Mouse (Mus musculus): ENCODE results near the gene Itgb5. TPM values are rescaled to one million over a fixed set of nuclear protein-coding genes. Genes with fewer than 3 reads are reported as not detected.

Gene Itgb5
- total RNA-seq, 2 experiments from 2014 or later: 35.6 to 37.1 TPM

- intact Hi-C loops (cut with DNase I): loop anchor here (1.0 kb wide), 1 partner anchor 130 kb away; no protein-coding TSS in a partner anchor
- peak; percentile 63 to 77 for DNase-seq (ENCODE audit: low spot score in 2 of 2)
Observed at GRCm38 (mm10) chr16:33950830-33951229, 121.4 kb downstream of the Itgb5 start.

- intact Hi-C loops (cut with DNase I): no loop called here
- DNase-seq (ENCODE audit: low spot score in 2 of 2): no peak
Observed at GRCm38 (mm10) chr16:33953008-33953407, 123.5 kb downstream of the Itgb5 start.

GRCm38 (mm10) chr16:33954793-33955192 lies 125.3 kb downstream of the Itgb5 start:
- no peak for DNase-seq (ENCODE audit: low spot score in 2 of 2)
- intact Hi-C loops (cut with DNase I): no loop called here

- no peak for DNase-seq (ENCODE audit: low spot score in 2 of 2)
- intact Hi-C loops (cut with DNase I): no loop called here
Observed at GRCm38 (mm10) chr16:33963509-33963908, 134.0 kb downstream of the Itgb5 start.

- no peak for DNase-seq (ENCODE audit: low spot score in 2 of 2)
Observed at GRCm38 (mm10) chr16:33965878-33966537, 136.5 kb downstream of the Itgb5 start.

GRCm38 (mm10) chr16:33966538-33967282 lies 137.2 kb downstream of the Itgb5 start, which contains the start of gene Umps:
TSS of gene Umps (minus strand) at chr16:33967038.
- intact Hi-C loops (cut with DNase I): no loop called here
- DNase-seq (ENCODE audit: low spot score in 2 of 2): peak; percentile 81 to 82

More at GRCm38 (mm10) chr16:33965878-33966537, 136.5 kb downstream of the Itgb5 start:
- intact Hi-C loops (cut with DNase I): no loop called here

- DNase-seq (ENCODE audit: low spot score in 2 of 2): no peak
- intact Hi-C loops (cut with DNase I): no loop called here
Observed at GRCm38 (mm10) chr16:33967283-33967640, 137.8 kb downstream of the Itgb5 start.

GRCm38 (mm10) chr16:33979855-33980254 lies 150.4 kb downstream of the Itgb5 start:
- intact Hi-C loops (cut with DNase I): no loop called here
- DNase-seq (ENCODE audit: low spot score in 2 of 2): no peak

GRCm38 (mm10) chr16:33983712-33984111 lies 154.2 kb downstream of the Itgb5 start:
- intact Hi-C loops (cut with DNase I): no loop called here
- DNase-seq (ENCODE audit: low spot score in 2 of 2): no peak

- intact Hi-C loops (cut with DNase I): no loop called here
- DNase-seq (ENCODE audit: low spot score in 2 of 2): no peak
Observed at GRCm38 (mm10) chr16:33985372-33985771, 155.9 kb downstream of the Itgb5 start.

- intact Hi-C loops (cut with DNase I): loop anchor here (2.0 kb wide), 1 partner anchor 166 kb away; no protein-coding TSS in a partner anchor
Observed at GRCm38 (mm10) chr16:33986993-33987392, 157.5 kb downstream of the Itgb5 start.

GRCm38 (mm10) chr16:33988358-33989012 lies 159.0 kb downstream of the Itgb5 start:
- peak; percentile 43 to 44 for DNase-seq (ENCODE audit: low spot score in 2 of 2)

More at GRCm38 (mm10) chr16:33986993-33987392, 157.5 kb downstream of the Itgb5 start:
- DNase-seq (ENCODE audit: low spot score in 2 of 2): no peak

GRCm38 (mm10) chr16:33989106-33989505 lies 159.6 kb downstream of the Itgb5 start:
- intact Hi-C loops (cut with DNase I): no loop called here
- no peak for DNase-seq (ENCODE audit: low spot score in 2 of 2)

More at GRCm38 (mm10) chr16:33988358-33989012, 159.0 kb downstream of the Itgb5 start:
- intact Hi-C loops (cut with DNase I): no loop called here

- no peak for DNase-seq (ENCODE audit: low spot score in 2 of 2)
- intact Hi-C loops (cut with DNase I): no loop called here
Observed at GRCm38 (mm10) chr16:33990712-33991111, 161.2 kb downstream of the Itgb5 start.

GRCm38 (mm10) chr16:33994321-33994720 lies 164.9 kb downstream of the Itgb5 start:
- intact Hi-C loops (cut with DNase I): no loop called here
- no peak for DNase-seq (ENCODE audit: low spot score in 2 of 2)

- intact Hi-C loops (cut with DNase I): no loop called here
Observed at GRCm38 (mm10) chr16:33995496-33995895, 166.0 kb downstream of the Itgb5 start.

GRCm38 (mm10) chr16:33996030-33996429 lies 166.6 kb downstream of the Itgb5 start:
- DNase-seq (ENCODE audit: low spot score in 2 of 2): no peak
- intact Hi-C loops (cut with DNase I): no loop called here

More at GRCm38 (mm10) chr16:33995496-33995895, 166.0 kb downstream of the Itgb5 start:
- DNase-seq (ENCODE audit: low spot score in 2 of 2): no peak

- no peak for DNase-seq (ENCODE audit: low spot score in 2 of 2)
- intact Hi-C loops (cut with DNase I): no loop called here
Observed at GRCm38 (mm10) chr16:33998011-33998410, 168.5 kb downstream of the Itgb5 start.
